Mouse (Mus musculus) large intestine, adult 2 months (tissue): ENCODE data around the gene Gm20662. TPM values are rescaled to one million over a fixed set of nuclear protein-coding genes. Genes with fewer than 3 reads are reported as not detected.

Experiments
- DNase-seq: peaks from one replicate; pipeline ENCODE4 v3.0.0-alpha.2; 2012; ENCODE audit warnings: low read depth, low spot score
- WGBS: fragments of 180-500 bp; shearing (Covaris S2); methylation state at CpG from one replicate; pipeline ENCODE4 v1.1.7; 2018; 5-methylcytosine and 5-hydroxymethylcytosine counted together
- polyA plus RNA-seq: library from polyadenylated mRNA; depleted of rRNA; stranded (reverse); fragments of >200 nt; gene quantifications from 2 replicates; pipeline ENCODE4 v1.2.3, GENCODE M21; 2012

Gene Gm20662
- polyA plus RNA-seq, 1 experiment = 0.86 TPM

DNA sequence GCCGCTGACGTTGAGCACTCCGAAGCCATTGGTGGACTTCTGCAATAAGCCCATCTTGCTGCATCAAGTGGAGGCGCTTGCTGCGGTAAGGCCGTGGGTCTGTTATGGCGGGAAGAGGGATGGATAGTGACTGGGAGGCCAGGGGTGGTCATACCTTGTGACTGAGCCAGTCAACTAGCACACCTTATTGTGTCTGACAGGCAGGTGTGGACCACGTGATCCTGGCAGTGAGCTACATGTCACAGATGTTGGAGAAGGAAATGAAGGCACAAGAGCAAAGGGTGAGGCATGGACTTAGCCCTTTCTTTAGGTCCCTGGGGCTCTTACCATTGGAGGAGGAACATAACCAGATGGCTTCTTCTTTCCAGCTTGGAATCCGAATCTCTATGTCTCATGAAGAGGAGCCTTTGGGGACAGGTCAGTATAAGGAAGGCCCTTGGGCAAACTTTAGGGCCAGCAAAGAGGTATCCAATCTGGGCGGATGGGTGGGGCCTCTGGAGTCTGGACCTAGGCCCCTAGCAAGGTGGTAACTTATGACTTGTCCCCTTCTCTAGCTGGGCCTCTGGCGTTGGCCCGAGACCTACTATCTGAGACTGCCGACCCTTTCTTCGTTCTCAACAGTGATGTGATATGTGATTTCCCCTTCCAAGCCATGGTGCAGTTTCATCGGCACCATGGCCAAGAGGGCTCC lies 53.6 kb downstream of the Gm20662 start:
- DNase-seq = peak; percentile 73
- 27% methylated on average over 15 of the region's 15 CpGs for WGBS

DNA sequence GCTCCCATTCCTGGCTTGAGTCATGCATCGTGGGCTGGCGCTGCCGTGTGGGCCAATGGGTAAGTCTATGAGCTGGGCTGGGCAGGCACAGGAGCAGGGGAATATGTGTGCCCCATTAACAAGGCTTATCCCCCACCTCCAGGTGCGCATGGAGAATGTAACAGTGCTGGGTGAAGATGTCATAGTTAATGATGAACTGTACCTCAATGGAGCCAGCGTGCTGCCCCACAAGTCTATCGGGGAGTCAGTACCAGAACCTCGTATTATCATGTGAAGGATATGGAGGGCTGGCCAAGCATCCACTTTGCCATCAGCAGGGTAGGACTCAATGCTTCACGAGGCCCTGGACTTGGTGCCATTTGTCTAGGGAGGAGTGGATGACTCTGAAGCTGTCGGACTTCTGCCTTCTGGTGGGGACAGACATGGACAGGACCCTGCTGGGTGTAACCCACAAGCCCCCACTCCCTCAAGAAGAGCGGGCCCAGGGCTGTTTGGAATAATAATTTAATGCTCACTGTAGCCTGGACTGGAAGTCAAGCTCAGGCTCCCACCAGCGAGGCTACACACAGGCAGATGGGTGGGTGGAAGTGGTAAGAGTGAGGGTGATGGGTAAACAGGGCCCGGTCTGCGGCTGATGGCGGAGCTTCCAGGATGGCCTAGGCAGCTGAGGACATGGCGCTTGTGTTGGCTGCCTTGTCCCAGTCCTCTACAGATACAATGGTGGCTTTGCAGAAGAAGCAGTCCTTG lies 55.2 kb downstream of the Gm20662 start:
- 91% methylated on average over 15 of the region's 15 CpGs for WGBS
- DNase-seq = no peak

DNA sequence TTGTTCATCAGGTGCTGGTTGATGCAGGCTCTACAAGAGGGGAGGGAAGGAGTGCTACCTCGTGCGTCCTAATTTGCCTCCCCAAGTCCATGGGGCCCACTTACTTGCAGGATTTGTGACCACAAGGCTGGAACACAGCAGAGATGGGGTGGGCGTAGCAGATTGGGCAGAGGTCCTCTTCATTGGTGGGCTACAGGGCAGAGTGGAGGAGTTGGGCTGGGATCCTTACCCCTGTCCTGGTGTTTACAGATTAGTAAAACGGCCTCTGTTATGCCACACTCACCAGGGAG lies 55.7 kb downstream of the Gm20662 start:
- 69% methylated on average over 4 of the region's 4 CpGs for WGBS
- no peak for DNase-seq

DNA sequence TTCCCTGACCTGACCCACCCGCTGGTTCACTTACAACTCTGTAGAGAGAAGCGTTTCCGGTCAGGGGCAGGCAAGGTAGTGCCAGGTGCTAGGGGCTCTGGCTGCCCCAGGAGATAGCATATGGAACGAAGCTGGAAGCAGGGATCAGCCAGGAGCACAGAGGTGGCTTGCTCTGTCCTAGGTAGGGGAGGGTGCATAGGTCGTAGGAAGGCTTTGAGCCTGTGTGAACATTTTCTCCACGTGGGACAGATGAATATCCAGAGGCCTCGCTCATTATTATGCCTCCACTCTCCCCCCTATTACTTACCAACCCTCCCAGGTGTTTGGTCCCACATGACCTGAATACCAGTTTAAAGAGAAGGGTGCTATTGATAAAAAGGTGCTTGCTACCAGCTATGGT lies 56.3 kb downstream of the Gm20662 start:
- no peak for DNase-seq
- 70% methylated on average over 7 of the region's 7 CpGs for WGBS

DNA sequence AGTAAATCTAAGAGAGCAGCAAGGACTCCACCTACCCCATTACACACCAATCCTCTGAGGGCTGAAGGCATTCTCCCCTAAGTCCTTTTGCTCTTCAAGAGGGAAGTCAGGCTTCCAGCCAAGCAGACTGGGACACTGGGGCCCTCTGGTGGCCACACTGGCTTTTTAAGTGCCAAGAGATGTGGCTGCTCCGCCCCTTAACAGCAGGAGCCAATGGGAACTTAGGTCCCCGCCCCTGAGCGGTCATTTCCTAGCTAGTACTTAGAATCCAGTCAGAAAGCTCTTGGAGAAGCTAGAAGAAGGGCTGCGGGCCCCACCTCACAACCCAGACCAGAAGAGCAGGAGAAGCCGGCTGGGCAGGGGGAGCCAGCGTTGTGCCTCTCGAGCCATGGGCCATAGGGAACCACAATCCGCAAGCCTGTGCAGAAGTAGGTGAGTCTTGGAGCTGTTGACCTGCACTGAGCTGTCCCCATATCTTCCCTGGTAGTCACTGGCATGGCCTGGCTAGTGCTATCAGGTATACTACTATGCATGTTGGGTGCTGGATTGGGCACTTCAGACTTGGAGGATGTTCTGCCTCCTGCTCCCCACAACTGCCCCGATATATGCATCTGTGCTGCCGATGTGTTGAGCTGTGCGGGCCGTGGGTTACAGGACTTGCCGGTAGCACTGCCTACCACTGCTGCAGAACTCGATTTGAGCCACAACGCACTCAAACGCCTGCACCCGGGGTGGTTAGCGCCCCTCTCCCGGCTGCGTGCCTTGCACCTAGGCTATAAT lies 56.9 kb downstream of the Gm20662 start, which contains the start of gene Amigo3:
Gene Amigo3, plus strand, starts transcription at position 275 of the 780 bp plus-strand sequence.
- peak; percentile 91 for DNase-seq
- WGBS = 48% methylated on average over 20 of the region's 20 CpGs

DNA sequence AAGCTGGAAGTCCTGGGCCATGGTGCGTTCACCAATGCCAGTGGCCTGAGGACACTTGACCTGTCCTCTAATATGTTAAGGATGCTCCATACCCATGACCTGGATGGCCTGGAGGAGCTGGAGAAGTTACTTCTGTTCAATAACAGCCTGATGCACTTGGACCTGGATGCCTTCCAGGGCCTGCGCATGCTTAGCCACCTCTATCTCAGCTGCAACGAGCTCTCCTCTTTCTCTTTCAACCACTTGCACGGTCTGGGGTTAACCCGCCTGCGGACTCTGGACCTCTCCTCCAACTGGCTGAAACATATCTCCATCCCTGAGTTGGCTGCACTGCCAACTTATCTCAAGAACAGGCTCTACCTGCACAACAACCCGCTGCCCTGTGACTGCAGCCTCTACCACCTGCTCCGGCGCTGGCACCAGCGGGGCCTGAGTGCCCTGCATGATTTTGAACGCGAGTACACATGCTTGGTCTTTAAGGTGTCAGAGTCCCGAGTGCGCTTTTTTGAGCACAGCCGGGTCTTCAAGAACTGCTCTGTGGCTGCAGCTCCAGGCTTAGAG lies 57.6 kb downstream of the Gm20662 start:
- no peak for DNase-seq
- 61% methylated on average over 15 of the region's 15 CpGs for WGBS

DNA sequence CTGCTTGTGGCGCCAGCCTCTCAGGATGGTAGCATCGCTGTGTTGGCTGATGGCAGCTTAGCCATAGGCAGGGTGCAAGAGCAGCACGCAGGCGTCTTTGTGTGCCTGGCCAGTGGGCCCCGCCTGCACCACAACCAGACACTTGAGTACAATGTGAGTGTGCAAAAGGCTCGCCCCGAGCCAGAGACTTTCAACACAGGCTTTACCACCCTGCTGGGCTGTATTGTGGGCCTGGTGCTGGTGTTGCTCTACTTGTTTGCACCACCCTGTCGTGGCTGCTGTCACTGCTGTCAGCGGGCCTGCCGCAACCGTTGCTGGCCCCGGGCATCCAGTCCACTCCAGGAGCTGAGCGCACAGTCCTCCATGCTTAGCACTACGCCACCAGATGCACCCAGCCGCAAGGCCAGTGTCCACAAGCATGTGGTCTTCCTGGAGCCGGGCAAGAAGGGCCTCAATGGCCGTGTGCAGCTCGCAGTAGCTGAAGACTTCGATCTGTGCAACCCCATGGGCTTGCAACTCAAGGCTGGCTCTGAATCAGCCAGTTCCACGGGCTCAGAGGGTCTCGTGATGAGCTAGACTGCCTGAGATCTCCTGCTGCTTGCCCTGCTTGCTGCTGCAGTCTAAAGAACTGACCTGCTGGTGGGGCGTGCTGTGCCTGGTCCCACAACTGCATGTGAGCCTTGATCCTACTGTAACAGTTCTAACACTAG lies 58.3 kb downstream of the Gm20662 start:
- no peak for DNase-seq
- WGBS = 91% methylated on average over 22 of the region's 22 CpGs

DNA sequence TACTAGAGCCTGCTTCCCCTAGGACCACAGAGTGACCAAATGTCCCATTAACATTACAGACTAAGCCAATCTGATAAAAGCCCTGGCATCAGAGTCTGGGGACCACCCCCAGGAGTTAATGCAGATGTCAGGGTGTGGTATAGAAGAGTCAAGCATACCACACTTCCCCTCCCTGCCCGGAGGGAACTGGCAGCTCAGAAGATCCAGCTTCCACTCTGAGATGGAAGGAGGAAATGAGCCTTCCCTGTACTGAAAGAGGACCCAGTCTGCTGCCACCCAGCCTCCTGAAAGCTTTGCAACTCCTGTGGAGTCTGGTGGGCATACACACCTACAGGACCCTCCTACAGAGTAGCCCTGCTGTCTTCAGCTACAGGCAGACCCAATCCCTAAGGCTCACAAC lies 58.9 kb downstream of the Gm20662 start:
- DNase-seq = no peak
- WGBS = 77% methylated on average over 1 of the region's 1 CpGs

DNA sequence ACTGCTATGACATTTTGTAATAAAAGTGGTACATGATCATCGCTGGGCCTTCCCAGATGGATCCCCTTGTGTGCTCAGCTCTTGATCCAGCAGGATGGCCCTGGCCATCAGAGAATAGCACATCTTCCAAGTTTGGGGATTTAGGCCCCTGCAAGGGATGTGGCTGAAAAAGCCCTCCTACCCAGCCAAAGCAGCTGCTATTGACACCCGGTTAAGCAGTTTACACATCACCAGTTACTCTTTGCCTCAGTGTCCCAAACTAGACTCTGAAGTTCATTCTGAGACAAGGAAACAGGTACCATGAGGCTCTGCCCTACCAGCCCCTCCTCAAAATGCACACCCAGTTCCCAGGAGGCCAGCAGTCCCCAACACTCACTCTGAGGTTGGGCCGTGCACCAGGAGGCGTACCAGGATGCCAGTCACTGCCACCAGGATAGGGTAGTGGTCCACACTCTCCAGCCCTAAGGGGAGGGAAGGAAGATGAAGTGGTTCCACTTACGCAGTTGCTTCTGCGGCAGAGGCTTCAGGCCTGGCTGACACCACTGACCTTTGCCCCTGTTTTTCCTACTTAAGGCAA lies 59.6 kb downstream of the Gm20662 start:
- 91% methylated on average over 6 of the region's 6 CpGs for WGBS

DNA sequence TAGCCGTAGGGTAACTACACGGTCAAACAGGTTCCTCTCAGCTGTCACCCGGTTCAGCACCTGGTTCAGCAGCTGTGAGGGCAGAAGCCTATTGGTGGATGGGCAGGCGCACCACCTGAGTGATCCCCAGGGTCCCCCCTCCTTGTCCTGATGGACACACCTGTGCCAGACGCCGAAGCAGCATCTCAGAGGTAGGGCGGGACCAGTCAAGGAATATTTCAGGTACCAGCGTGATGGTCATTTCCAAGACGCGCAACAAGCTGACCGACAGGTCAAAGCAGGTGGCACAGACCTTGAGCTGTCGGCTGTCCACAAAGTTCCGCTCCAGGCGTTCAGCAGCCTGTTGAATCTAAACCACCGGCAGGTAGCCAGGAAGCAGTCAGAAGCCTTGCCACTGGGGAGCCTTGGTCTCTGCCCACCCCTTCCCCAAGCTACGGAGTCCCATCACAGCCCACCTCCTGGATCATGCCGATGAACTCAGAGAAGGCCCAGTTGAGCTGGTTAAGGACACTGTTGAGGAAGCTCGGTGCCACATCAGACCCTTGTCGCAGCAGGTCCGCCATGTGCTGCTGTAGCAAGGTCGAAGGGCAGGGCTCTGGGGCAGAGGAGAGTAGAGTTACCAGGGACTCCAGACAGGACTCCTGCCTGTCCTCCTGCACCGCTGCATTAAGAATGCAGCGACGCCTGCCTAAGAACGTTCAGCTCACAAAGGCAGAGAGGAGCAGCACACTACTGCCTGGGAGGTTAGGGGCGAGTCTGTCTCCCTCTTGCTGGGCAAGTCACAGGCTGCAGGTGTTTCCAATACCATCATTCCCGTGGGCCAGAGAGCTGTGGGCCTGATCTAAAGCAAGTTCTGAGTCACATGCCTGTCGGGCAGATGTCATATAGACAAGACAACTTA lies 60.5 kb downstream of the Gm20662 start:
- DNase-seq = no peak
- WGBS = 83% methylated on average over 28 of the region's 28 CpGs

More for the DNA sequence above, 59.6 kb downstream of the Gm20662 start:
- DNase-seq = no peak

DNA sequence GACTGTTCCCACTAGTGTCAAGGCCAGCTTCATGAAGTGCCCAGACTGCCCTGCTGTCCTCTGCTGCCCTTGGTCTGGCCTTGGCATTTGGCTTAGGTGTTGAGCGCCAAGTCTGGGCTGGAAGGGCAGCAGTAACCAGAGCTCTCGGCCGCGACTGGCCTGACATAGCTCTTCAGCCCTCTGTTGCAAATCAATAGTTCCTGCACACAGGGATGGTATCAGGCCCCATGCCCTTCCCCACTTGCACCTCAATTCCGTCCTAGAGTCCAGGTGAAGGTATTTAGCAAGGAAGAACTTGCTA lies 61.1 kb downstream of the Gm20662 start:
- 95% methylated on average over 5 of the region's 5 CpGs for WGBS
- no peak for DNase-seq

DNA sequence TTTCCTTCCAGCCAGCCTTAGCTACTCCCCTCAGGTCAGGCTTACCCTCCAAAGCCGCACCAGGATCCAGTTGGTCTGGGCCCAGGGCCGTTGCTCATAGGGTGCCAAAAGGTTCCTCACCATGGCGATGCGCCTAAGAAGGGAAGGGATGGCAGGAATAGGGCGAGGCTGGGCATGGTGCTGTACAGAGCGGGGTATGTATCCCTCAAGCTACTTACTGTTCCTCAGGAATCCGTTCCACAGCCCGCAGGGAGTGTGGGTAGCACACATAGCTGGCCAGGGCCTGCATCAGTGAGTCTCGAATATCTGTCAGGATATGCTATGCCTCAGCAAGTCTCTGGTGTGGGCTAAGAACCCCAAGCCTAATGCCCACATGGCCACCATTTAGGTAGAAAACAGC lies 62.1 kb downstream of the Gm20662 start:
- no peak for DNase-seq
- 94% methylated on average over 9 of the region's 9 CpGs for WGBS

DNA sequence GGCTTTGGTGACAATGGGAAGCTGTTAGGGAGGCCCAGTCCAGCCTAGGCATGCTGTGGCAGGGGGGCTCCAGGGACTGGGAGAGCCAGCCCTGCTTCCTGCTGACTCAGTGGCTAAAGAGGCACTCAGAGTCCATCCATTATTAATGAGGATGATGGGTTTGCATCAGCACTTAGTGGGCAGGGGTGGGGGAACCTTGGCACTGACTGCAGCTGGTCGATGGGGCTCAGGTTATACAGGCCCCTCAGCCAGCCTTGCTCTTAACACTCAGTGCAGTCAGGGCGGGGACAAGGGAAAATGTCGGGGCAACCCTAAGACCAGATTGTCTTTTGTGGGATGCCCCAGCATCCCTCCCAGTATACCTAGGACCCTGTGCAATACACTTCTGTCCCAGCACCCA lies 66.0 kb downstream of the Gm20662 start:
- DNase-seq = no peak
- WGBS = 90% methylated on average over 3 of the region's 3 CpGs

DNA sequence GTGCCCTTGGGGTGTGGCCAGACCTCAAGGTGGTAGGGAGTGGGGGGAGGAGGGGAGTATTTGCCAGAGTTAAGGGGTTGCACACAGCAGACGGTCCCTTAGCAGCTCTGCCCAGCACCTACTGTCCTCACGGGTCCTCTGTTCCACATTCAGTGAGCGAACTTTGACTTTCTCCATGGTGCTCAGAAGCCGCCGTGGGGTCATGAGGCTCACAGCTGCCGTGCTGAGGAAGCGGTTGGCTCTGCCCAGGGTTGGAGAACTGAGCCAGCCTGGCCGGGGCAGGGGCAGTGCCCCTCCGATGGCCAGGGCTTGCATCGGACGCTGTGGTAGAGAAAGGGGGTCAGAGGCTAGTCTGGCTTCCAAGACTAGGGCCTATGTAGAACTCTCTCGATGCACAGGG lies 67.2 kb downstream of the Gm20662 start:
- DNase-seq = no peak
- whole genome bisulfite sequencing = 90% methylated on average over 12 of the region's 12 CpGs

DNA sequence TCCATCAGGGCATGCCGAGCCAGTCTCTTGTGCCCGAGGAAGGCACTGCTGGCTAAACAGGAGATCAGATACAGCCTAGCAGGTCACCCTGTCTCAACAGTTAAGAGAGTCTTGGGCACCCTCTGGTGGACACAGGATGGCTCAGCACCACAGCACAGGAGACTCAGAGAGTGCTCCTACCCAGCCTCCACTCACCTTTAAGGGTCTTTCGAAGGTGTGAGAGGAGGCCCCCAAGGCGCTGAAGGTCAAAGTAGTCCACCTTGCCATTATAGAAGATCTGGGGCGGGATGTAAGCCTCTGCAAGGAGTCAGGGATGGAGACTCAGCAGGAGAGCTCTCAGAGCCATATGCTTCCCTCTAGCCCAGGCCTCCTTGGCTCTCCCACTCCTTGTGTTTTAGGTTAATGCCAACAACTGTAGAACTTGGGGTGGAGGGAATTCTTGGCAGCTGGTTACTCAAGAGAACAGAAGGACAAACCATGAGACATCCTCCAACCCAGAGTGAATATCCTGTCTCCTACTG lies 69.4 kb downstream of the Gm20662 start:
- WGBS = 40% methylated on average over 5 of the region's 5 CpGs

DNA sequence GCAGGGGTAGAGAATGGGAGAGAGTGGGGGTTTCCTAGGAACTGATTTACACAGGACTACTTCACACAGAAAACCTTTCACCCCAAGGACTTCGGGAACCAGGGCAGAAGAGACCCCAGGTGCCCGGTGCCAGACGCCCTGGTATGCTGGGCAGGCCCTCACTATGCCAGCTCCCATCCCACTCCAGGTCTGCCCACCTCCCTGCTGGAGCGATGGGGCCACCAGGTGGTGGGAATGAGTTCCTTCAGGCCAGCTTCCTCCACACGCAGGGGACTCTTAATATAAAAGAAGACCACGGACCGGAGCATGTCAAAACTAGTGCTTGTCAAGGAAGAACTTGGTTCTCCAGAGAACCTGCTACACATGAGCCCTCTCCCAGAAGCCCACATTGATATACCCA lies 71.0 kb downstream of the Gm20662 start:
- WGBS = 85% methylated on average over 7 of the region's 7 CpGs
- no peak for DNase-seq

More for the DNA sequence above, 69.4 kb downstream of the Gm20662 start:
- DNase-seq = no peak

DNA sequence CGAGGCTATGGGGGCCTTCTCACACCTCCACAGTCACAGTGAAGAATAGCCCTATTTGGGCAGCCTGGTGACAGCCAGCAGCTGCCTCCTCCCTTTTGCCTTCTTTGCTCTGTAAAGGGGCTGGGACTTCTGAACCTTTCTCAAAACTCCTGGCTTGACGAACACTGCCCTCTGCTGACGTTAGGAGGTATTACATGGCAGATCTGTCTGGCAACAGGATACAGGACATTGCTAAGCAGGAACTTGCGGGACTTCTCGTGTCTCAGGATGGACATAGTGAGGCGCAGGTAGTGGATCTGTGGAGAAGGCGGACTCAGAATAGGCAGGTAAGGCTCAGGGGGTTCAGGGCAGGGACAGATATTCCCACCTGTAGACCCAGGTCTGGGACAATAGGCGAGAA lies 71.8 kb downstream of the Gm20662 start:
- DNase-seq = peak; percentile 64
- 22% methylated on average over 8 of the region's 8 CpGs for WGBS

DNA sequence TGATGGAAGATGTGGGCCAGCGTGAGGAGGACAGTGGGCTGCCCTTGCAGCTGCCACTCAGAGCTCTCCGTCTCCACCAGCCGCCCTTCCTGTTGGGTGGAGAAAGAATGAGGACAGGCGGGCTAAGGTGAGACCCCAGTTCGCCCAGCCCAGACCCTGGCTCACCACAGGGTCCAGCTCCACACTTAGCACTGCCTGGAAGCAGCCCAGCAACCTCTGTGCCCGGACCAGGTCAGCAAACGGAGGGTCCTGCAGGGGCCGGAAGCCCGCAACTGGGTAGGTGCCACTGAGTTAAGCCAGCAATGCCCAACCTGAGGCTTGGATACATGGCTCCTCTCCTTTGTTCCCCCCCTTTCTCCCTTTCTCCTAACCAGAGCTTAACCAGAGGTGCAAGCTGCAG lies 72.9 kb downstream of the Gm20662 start:
- no peak for DNase-seq
- 87% methylated on average over 9 of the region's 9 CpGs for WGBS
